In the genomic region with DNA sequence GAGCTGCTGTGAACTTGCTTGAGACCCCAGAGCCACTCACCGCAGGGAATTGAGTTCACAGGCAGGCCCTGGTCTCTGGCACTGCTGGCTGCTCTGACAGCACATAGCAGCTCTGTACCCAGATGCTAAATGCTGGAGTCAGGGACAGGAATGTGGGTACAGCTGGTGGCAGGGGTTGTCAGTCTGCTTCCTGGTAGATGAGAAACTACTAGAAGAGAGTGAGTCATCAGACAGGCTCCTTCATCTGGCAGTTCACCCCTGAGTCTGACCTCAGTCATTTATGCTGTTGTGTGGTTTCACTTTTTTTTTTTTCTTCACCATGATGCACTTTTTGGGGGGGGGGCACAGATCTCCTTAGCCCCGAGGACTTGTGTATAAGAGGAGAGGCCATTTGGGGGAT, we compare ENCODE assay signal across 18 mouse cellular contexts. TPM values are rescaled to one million over a fixed set of nuclear protein-coding genes. Genes with fewer than 3 reads are reported as not detected.
DNase-seq lines count a peak whose midpoint lies in the region; ATAC-seq and TF ChIP-seq lines count a peak whose summit lies in the region.
"Had no signal": no experiment of that assay in that cellular context is flagged by ENCODE, and none has a peak within 500 bp of the region (broad histone marks: within the 10 kb centered on the region; RNA-seq: fewer than 3 reads in every experiment).

No protein-coding gene starts in this region.

- peak overlapping the region; percentile 53 for H3K4me3 ChIP-seq in megakaryocyte, embryonic 14.5 days (replicated peaks)
- H3K4me3 ChIP-seq in CH12.LX (replicated peaks in 1 of 3; ENCODE audit: low read depth in 2 of 3, low read length in 2 of 3, poor library complexity in 1 of 3), result no peak overlapping the region
- H3K4me3 ChIP-seq: erythroblast, embryonic 14.5 days; neural tube, embryonic 15.5 days had no signal

- H3K9ac ChIP-seq in CH12.LX (ENCODE audit: insufficient read depth, low read depth), result no peak overlapping the region
- H3K9ac ChIP-seq: neural tube, embryonic 15.5 days had no signal

- DNase-seq in 416B (ENCODE audit: low read depth) (peak; percentile 69), CH12.LX (ENCODE audit: extremely low read depth) (peak; percentile 60)
- peak; percentile 67 for DNase-seq in induced T-regulatory cell, adult 2 months (ENCODE audit: low read depth)
- DNase-seq in kidney, postnatal 36 days, result no peak
- DNase-seq: adrenal gland, adult 8-10 months; cerebellum, postnatal 14 days; gastrocnemius, postnatal 25 days; heart, postnatal 4 days; kidney, postnatal 10 days; layer of hippocampus, adult 9-11 months; lung, adult 2 months had no signal

- no peak for TF ChIP-seq POLR2A in CH12.LX (IDR thresholded peaks at IDR 0.05; ENCODE audit: low read depth, low read length)

- ATAC-seq in megakaryocyte, adult 5-6 weeks (ENCODE audit: poor library complexity, severe bottlenecking), result no peak
- ATAC-seq in inflammation-experienced regulatory T-cells, adult 6 months, result no peak
- ATAC-seq: intestine, embryonic 16.5 days had no signal

- 0 out of 2 replicates have a peak, but pooled peaks cover 4% of the 10 kb centered on the region for H3K9me3 ChIP-seq in megakaryocyte, embryonic 14.5 days
- peaks cover 7% of the 10 kb centered on the region for H3K9me3 ChIP-seq in CH12.LX (replicated peaks; ENCODE audit: low read length)
- H3K9me3 ChIP-seq: neural tube, embryonic 15.5 days had no signal

- dilution Hi-C loops in CH12.LX (cut with MboI; ENCODE audit: extremely low pct_ligation_motif_present, extremely low pct_unique_long_range_greater_than_20kb, low sequenced_read_pairs), result no loop called here

- H3K27ac ChIP-seq in CH12.LX (ENCODE audit: insufficient read depth, low read depth), result no peak overlapping the region
- H3K27ac ChIP-seq: neural tube, embryonic 15.5 days had no signal

- H3K4me2 ChIP-seq in CH12.LX (ENCODE audit: insufficient read depth, low read depth, poor library complexity, severe bottlenecking), result peak overlapping the region; percentile 53; the same call in 1 of the 2 replicates
- H3K4me2 ChIP-seq: heart, embryonic 11.5 days; neural tube, embryonic 15.5 days had no signal

- 0 out of 2 replicates have a peak, but pooled peaks have one; percentile 30 for TF ChIP-seq EP300 in CH12.LX (IDR thresholded peaks at IDR 0.05; ENCODE audit: low read length)

- no peaks in the 10 kb centered on the region for H3K79me2 ChIP-seq in CH12.LX (replicated peaks; ENCODE audit: control insufficient read depth, extremely low read depth, insufficient read depth, poor library complexity, severe bottlenecking)

- no peak for TF ChIP-seq CTCF in CH12.LX (conservative IDR thresholded peaks at IDR 0.05 in 1 of 2, IDR thresholded peaks at IDR 0.05 in 1 of 2; ENCODE audit: low read depth in 2 of 2, low read length in 2 of 2)

- H3K36me3 ChIP-seq in megakaryocyte, embryonic 14.5 days (replicated peaks; ENCODE audit: low read length), result no peaks in the 10 kb centered on the region
- no peaks in the 10 kb centered on the region for H3K36me3 ChIP-seq in CH12.LX (replicated peaks in 1 of 2; ENCODE audit: control insufficient read depth in 1 of 2, insufficient read depth in 1 of 2, low read length in 1 of 2)
- H3K36me3 ChIP-seq: neural tube, embryonic 15.5 days had no signal

- H3K27me3 ChIP-seq in megakaryocyte, embryonic 14.5 days (replicated peaks), result peaks cover 75% of the 10 kb centered on the region
- H3K27me3 ChIP-seq in CH12.LX (replicated peaks), result peaks cover 86% of the 10 kb centered on the region
- H3K27me3 ChIP-seq: neural tube, embryonic 15.5 days had no signal

- no peak for TF ChIP-seq RAD21 in CH12.LX (IDR thresholded peaks at IDR 0.05; ENCODE audit: low read depth, low read length)

- in situ Hi-C loops in CH12.LX (cut with MboI; ENCODE audit: low pct_ligation_motif_present, low pct_unique_long_range_greater_than_20kb, low sequenced_read_pairs), result no loop called here

- peaks cover 37% of the 10 kb centered on the region for H3K4me1 ChIP-seq in megakaryocyte, embryonic 14.5 days
- H3K4me1 ChIP-seq in CH12.LX (ENCODE audit: control insufficient read depth in 1 of 2, insufficient read depth in 2 of 2), result peaks cover 23 to 44% of the 10 kb centered on the region in 2 experiments

TF ChIP-seq in CH12.LX, 34 proteins besides CTCF, POLR2A, EP300 and RAD21:
- TF ChIP-seq HCFC1 (IDR thresholded peaks at IDR 0.05; ENCODE audit: low read depth, low read length) (no peak), JUN (IDR thresholded peaks at IDR 0.05; ENCODE audit: insufficient read depth, low read depth, low read length) (0 out of 2 replicates have a peak, but pooled peaks have one; percentile 23), ELF1 (IDR thresholded peaks at IDR 0.05; ENCODE audit: low read depth, low read length) (0 out of 2 replicates have a peak, but pooled peaks have one; percentile 6), ZNF384 (IDR thresholded peaks at IDR 0.05; ENCODE audit: low read depth, low read length) (peak; percentile 76), MYC (IDR thresholded peaks at IDR 0.05; ENCODE audit: low read depth, low read length) (no peak), BHLHE40 (IDR thresholded peaks at IDR 0.05; ENCODE audit: low read depth, low read length) (no peak), UBTF (IDR thresholded peaks at IDR 0.05; ENCODE audit: low read depth, low read length) (no peak), PAX5 (IDR thresholded peaks at IDR 0.05; ENCODE audit: low read length) (no peak), ETS1 (conservative IDR thresholded peaks at IDR 0.05; ENCODE audit: low read depth, low read length) (peak; percentile 74), TCF12 (IDR thresholded peaks at IDR 0.05; ENCODE audit: low read depth, low read length) (0 out of 2 replicates have a peak, but pooled peaks have one; percentile 42), JUND (conservative IDR thresholded peaks at IDR 0.05; ENCODE audit: low read depth, low read length) (0 out of 2 replicates have a peak, but pooled peaks have one; percentile 22)
TF ChIP-seq in CH12.LX: peak in this region for 6.

RNA-seq across cellular contexts. Expression of a gene that starts 32.3 kb away (rescaled TPM):
- not detected in 2 replicates for polyA plus RNA-seq in megakaryocyte, embryonic 14.5 days (2012; ENCODE audit: insufficient read depth, low replicate concordance)
- total RNA-seq in megakaryocyte, adult 5-6 weeks (2015), result 0.02 TPM in 1 of 2 replicates, not detected in the other
- not detected in 2 replicates for total RNA-seq in megakaryocyte, adult 5-6 weeks (2017)
- total RNA-seq in CH12.LX (2012; rRNA removed) (under 0.01 TPM in 1 of 2 replicates, not detected in the other), CH12.LX (2014; rRNA removed) (0.03 TPM in 1 of 2 replicates, not detected in the other)
- polyA plus RNA-seq in CH12.LX (2012; ENCODE audit: insufficient read length, low read depth), result not detected in 2 replicates
- under 1 TPM in 1 of 3 experiments, not detected in 2; 0.04 TPM for polyA plus RNA-seq in inflammation-experienced regulatory T-cells, adult 6 months (2017; shearing (Covaris generic))
- polyA plus RNA-seq: erythroblast, embryonic 14.5 days; intestine, embryonic 16.5 days had no signal

RNA-seq across cellular contexts. Expression of a gene that starts 55.2 kb away (rescaled TPM):
- 19.7 and 57.2 TPM in 2 replicates for polyA plus RNA-seq in megakaryocyte, embryonic 14.5 days (2012; ENCODE audit: insufficient read depth, low replicate concordance)
- total RNA-seq in megakaryocyte, adult 5-6 weeks (2015), result 32.9 and 35.4 TPM in 2 replicates
- total RNA-seq in megakaryocyte, adult 5-6 weeks (2017), result 12.6 and 20.3 TPM in 2 replicates
- total RNA-seq in CH12.LX (2012; rRNA removed) (47.1 and 55.0 TPM in 2 replicates), CH12.LX (2014; rRNA removed) (63.3 and 67.3 TPM in 2 replicates)
- polyA plus RNA-seq in CH12.LX (2012; ENCODE audit: insufficient read length, low read depth), result 91.2 and 99.6 TPM in 2 replicates
- polyA plus RNA-seq in inflammation-experienced regulatory T-cells, adult 6 months (2017; shearing (Covaris generic)), result 10 to 100 TPM; 19.9 to 24.4 (median 21.7) TPM

Comparison
In these comparisons a context has a peak if more than half of its experiments do, and no peak if none do; other contexts are left out.
1. DNase-seq: peak in 416B (single experiment), CH12.LX (single experiment) and induced T-regulatory cell, adult 2 months (single experiment); none in kidney, postnatal 36 days (0 of 2).